Mouse (Mus musculus) skeletal muscle tissue, adult 2 months (tissue): ENCODE data around the gene Gpld1.
A peak's percentile ranks its signal among the peaks of the same experiment; 100 is the strongest.
"Not testable (repeated sequence)": the region's sequence is repeated elsewhere in the genome, so short reads cannot be mapped to it uniquely, and the experiment has no call there.

ENCODE experiments used
- DNase-seq: peaks from one replicate; pipeline ENCODE4 v3.0.0-alpha.2; 2012; ENCODE audit warnings: low read depth, low spot score

Gene Gpld1

DNA sequence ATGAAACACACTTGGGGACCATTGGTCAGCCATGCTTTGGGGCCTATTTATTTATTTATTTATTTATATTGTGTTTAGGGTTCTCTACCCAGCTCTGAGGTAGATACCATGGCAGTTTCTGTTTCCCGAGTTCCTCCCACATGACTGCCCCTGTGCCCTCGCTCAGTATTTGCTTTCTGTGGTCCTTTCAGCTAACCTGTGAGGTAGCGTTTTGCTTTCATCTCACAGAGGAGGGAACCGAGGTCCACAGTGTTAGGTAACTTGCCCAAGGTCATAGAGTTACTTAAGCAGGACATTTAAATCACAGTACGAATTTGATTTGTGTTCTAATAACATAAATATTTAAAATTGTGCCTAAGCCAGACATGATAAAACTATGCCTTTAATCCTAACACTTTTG is 4.2 kb downstream of the Gpld1 start:
- DNase-seq, result no peak

DNA sequence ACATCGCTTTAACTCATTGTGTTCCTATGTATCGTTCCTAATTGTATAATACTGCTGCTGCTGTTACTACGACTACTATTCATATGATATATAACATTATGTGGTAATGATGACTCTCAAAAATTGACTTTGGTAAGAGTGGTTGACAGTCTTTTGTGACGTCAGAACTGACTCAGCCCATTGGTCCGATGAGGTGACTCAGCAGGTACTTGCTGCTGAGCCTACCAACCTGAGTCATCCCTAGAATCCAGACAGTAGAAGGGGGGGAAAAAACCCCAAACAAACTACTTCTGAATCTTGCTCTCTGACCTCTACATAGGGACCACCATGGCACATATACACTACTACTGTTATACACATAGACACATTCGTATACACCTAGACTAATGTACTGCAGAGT is 5.9 kb downstream of the Gpld1 start:
- DNase-seq, result no peak

GRCm38 (mm10) chr13:24952659-24953058 is 9.7 kb downstream of the Gpld1 start:
- no peak for DNase-seq

DNA sequence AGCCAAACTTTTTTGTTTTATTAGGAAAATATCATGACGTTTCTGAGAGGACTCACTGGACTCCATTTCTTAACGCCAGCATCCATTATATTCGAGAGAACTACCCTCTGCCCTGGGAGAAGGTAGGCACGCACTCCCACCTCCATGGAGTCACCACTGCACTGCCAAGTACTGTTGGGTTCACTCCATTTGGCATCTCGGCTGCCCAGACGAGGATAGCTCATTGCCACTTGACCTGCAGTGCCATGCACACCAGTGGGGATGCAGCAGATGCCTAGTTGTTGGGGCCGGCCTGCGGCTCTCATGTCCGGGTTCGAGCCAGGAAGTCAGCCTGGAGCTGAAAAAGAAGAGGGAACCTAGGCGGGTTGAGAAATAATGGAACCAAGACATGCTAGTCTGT is 12.1 kb downstream of the Gpld1 start:
- DNase-seq, result no peak

DNA sequence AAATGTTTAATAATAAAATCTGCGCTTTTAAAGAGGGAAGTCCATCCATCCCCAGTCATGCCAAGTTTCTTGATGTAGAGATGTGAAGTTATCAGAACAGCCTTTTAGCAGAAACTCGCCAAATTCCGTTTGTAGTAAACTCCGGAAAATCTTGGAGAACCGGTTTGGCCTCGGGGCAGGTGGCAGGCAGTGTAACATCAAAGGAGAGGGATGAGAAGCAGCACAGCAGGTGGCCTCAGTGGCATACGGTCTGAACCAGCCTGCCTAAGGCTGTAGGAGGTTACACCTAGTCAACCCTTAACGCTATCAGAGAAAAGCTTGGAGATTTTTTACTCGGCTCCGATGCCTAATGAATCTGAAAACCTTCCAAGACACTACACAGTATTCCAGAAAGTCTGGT is 12.5 kb downstream of the Gpld1 start:
- DNase-seq, result no peak

DNA sequence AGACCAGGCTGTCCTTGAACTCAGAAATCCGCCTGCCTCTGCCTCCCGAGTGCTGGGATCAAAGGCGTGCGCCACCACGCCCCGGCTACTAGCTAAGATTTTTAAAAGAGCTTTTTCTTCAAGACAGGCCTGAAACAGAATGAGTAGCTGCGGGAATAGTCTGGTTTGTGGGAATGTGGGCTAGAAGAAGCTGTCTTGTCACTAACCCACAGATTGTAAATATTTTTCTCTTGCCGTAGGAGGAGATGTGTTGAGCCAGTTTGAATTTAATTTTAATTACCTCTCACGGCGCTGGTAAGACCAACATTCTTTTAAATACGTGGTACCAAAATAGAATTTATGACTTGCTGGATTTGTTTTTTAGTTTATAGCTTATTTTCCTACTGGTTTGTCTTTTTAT is 15.7 kb downstream of the Gpld1 start:
- DNase-seq, result no peak

GRCm38 (mm10) chr13:24960084-24960483 is 17.1 kb downstream of the Gpld1 start:
- DNase-seq, result no peak

DNA sequence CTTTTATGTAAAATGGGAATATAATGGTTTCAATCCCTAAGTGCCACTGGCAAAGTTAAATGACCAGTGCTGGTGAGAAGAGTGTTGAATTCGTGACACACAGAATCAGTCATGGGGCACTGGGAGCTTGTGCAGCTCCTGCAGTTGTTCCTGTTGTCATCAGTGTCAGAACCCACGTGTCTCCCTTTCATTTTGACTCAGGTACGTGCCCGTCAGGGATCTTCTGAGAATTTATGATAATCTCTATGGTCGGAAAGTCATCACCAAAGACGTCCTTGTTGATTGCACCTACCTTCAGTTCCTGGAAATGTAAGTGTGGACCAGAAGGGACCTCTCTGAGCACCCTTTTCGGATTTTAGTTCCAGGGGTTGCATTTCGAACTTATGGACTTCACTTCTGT is 19.2 kb downstream of the Gpld1 start:
- no peak for DNase-seq

GRCm38 (mm10) chr13:24965130-24965845 is 22.3 kb downstream of the Gpld1 start:
- DNase-seq, result no peak

DNA sequence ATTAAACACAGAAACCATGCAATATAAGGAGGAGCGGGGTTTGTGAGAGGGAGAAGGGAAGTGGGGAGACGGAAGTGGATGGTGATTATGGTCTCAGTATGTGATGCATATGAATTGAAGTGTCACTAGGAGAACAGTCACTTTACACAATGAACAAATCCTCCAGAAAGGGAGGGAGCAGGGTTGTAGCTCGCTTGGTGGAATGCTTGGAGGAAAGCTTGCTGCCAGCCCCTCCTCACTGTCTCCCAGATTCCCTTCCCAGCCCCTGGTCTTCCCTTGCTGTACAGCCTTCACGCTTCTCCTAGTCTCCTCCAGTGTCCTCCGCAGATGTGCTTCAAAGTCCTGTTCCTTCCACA is 22.9 kb downstream of the Gpld1 start:
- no peak for DNase-seq

DNA sequence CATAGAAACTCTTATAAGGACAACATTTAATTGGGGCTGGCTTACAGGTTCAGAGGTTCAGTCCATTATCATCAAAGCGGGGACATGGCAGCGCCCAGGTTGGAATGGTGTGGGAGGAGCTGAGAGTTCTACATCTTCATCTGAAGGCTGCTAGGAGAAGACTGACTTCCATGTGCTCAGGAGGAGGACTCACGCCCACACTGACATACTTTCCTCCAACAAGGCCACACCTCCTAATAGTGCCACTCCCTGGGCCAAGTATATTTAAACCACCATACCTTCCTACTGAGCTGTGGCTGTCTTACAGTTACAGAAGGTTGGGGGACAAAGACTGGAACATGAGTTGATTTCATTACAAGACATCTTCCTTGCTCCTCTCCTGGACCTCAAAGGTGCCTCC is 28.8 kb downstream of the Gpld1 start:
- DNase-seq, result not testable (repeated sequence)

- DNase-seq, result no peak
Observed at GRCm38 (mm10) chr13:24976384-24976783, 33.4 kb downstream of the Gpld1 start.

DNA sequence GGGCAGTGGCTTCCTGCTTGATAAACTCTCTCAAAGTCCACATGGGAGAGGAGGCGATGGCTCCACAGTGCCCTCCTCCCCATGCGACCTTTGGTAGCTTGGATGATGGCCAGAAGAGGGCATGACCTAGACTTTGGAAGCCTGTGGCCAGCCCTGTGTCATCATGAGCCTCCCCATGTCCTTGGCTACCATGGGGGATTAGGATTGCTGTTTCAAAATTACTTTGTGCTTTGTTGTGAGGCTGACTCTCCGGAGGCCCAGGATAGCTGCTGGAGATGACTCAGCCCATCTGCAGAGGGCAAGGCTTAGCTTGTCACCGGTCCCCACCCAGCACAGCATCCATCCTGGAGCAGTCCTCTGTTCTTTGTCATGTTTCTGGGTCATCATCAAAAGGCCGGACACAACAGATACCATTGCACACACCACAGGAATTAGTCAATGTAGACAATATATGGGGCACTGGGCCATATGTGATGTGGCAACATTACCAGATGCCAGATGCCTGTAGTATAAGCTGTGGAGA is 34.9 kb downstream of the Gpld1 start:
- no peak for DNase-seq

- no peak for DNase-seq
Observed at GRCm38 (mm10) chr13:24981031-24981430, 38.1 kb downstream of the Gpld1 start.

GRCm38 (mm10) chr13:24985435-24985834 is 42.5 kb downstream of the Gpld1 start:
- DNase-seq, result no peak

DNA sequence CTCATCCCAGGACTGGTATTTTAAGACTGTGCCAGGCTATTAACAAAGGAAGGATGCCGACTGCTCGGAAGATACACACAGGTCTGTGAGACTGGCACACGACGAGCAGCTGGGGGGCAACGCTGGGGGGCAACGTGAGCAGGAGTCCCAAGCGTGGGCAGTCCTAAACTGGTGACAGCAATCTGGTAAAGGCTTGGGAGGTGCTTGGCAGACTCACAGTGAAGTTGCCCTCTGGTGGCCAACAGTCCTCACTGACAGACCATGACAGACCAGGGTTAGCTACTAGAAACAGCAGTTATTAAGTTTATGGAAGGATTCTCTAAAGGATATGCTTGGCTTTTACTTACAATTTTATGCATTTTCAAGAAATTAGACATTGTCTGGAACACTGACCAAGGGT is 45.4 kb downstream of the Gpld1 start:
- DNase-seq, result no peak

- no peak for DNase-seq
Observed at GRCm38 (mm10) chr13:24989006-24989405, 46.1 kb downstream of the Gpld1 start.

GRCm38 (mm10) chr13:24993160-24993559 is 50.2 kb downstream of the Gpld1 start:
- no peak for DNase-seq

- no peak for DNase-seq
Observed at GRCm38 (mm10) chr13:24999538-24999937, 56.6 kb downstream of the Gpld1 start.

DNA sequence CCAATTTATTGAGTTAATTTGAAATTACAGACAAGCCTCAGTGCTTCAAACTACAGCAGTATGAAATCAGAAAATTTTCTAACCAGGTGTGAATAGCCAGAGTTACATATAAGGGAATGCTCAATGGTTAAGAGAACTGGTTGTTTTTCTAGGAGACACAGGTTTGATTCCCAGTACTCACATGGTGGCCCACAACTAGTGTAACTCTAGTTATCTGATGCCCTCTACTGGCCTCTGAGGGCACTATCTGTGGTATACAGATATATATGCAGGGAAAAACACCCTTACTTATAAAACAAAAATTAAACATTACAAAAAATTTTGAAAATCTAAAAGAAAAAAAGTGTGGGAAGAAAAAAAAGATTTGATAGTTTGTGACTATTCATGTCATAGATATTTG is 60.0 kb downstream of the Gpld1 start:
- no peak for DNase-seq

GRCm38 (mm10) chr13:25007115-25007514 is 64.2 kb downstream of the Gpld1 start:
- DNase-seq, result peak; percentile 5

GRCm38 (mm10) chr13:25018316-25018715 is 75.4 kb downstream of the Gpld1 start:
- no peak for DNase-seq

- DNase-seq, result peak; percentile 95
Observed at GRCm38 (mm10) chr13:25019793-25020539, 77.0 kb downstream of the Gpld1 start, which contains the start of gene Mrs2. TSS of gene Mrs2 (minus strand) at chr13:25020379.
